Mouse (Mus musculus): ENCODE measurements at regions not wholly inside any gene's neighbourhood (a gene's known extent, or its start where the extent isn't known, plus 50 kb on each side); places are given as distances from the start of the nearest gene placed in this dataset.

DNA sequence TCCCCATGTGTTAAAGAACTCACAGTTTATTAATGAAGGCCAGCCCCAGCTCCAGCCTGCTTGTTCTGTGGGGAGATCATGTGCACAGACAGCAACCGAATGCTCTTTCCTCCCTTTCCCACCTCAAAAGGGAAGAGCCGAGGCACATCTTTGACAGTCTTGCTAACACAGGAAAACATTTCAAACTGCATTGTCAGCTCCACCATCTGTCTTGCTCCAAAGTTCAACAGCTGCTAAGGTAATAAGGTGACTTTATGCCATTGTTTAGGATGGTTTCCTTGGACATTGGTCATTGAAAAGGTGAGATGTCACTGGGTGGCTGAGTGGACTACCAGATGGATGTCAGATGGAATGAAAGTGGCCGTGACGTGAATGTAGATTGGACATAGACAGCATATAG lies 58.0 kb upstream of the Cep85l start:
- no peak for TF ChIP-seq CTCF (IDR thresholded peaks at IDR 0.05; ENCODE audit: insufficient read depth, low read length)
- TF ChIP-seq POLR2A (IDR thresholded peaks at IDR 0.05; ENCODE audit: borderline replicate concordance, extremely low read depth, low read depth, low read length) = no peak
- DNase-seq = no peak
- Histone ChIP-seq H3K4me1 (ENCODE audit: control insufficient read depth, insufficient read depth, low read length) (peaks cover 12% of the 10 kb centered on the region), H3K4me3 (replicated peaks; ENCODE audit: extremely low read depth, low read depth, low read length) (no peak overlapping the region)
- 64% methylated on average over 4 of the region's 4 CpGs for WGBS

DNA sequence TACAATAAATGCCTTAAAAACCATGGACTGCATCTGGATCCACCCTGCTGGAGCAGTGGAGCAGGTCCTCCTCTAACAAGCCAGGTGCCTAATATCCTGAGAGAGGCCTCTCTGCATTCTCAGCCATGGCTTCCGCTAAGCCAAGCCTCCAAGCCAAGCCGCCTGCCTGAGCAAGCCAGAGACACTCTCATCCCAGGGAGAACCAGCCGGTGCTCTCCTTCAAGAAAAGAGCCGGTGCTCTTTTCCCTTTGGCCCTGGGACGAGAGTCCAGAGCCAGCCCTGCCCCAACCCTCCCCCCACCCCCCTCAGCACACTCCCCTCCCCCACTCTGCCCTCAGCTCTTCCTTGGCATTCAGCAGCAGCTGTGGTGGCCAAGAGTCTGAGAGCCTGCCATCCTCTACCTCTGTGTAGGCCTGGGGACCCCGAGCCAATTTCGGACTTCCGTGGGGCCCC lies 56.3 kb upstream of the Cep85l start:
- no peak for TF ChIP-seq CTCF (IDR thresholded peaks at IDR 0.05; ENCODE audit: insufficient read depth, low read length)
- no peak for TF ChIP-seq POLR2A (IDR thresholded peaks at IDR 0.05; ENCODE audit: borderline replicate concordance, extremely low read depth, low read depth, low read length)
- Histone ChIP-seq H3K4me3 (replicated peaks; ENCODE audit: extremely low read depth, low read depth, low read length) (no peak overlapping the region), H3K4me1 (ENCODE audit: control insufficient read depth, insufficient read depth, low read length) (peaks cover 12% of the 10 kb centered on the region)
- DNase-seq = no peak
- WGBS = 74% methylated on average over 8 of the region's 8 CpGs

DNA sequence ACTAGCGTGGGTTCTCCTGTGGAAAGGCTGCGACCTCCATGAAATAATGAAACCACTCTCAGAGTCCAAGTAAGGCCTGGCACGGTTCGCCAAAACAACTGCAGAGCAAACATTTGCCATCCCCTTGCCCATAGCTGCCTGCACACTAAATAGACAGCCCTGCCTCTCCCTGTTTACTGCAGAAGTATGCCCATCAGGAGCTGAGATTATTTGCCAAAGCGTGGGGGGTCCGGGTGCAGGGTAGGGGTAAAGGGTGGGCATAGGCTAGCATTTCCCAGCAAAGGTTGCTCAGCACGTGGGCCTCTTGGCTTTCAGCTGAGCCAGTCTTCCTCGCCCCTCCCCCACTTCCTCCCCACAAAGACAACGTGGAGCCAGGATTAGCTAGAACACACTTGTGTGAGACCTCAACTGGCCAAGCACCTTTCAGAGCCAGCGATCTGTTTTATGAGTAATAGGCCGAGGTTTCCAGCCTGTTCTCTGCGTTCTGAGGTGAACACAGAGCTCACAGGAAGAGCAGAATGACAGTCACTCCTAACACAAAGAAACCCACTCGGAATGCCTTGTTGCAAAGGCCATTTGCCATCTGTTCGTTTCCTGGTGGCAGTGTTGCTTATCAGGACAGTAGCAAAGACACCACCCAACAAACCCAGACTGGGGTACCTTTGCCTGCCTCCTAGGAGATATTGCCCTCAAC lies 55.6 kb upstream of the Cep85l start:
- peak; percentile 64 for DNase-seq
- WGBS = 15% methylated on average over 14 of the region's 14 CpGs

DNA sequence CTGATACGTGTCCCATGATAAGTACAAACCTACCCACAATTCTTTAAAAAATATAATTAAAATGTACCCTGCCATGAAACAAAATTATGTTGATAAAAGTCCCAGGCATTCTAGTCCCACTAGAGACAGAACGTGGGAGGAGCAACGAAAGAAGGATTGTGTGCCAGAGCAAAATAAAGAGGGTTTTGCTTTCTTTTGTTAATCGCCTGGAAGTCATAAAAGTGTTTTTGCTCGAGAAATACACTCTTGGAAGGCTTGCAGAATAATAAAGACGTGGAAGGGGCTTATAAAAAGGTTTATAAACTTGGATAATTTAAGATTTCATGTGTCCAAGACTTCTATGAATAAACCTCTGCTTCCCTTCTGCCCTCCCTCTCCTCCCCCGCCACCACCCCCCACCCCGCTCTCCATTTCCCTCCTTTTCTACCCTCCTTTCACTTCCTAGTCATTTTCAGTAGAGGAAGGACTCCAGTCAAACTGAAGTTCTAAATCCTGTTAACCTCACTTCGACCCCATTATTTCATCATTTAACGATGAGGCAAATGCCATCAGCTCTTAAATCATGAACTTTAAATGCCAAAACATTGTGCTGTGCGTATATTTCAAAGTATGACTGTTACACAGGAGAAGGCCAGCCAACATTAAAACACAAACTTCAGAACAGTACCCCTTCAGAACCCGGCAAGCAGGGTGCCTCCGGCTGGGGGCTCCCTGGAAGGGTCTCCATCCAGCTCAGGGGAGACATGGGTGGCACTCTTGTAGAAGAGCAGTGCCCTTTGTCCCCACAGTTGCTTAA lies 54.8 kb upstream of the Cep85l start:
- TF ChIP-seq POLR2A (IDR thresholded peaks at IDR 0.05; ENCODE audit: borderline replicate concordance, extremely low read depth, low read depth, low read length) (no peak), CTCF (IDR thresholded peaks at IDR 0.05; ENCODE audit: insufficient read depth, low read length) (no peak)
- no peak for DNase-seq
- peaks cover 12% of the 10 kb centered on the region for H3K4me1 ChIP-seq (ENCODE audit: control insufficient read depth, insufficient read depth, low read length)
- H3K4me3 ChIP-seq (replicated peaks; ENCODE audit: extremely low read depth, low read depth, low read length) = peak overlapping the region; percentile 32
- whole genome bisulfite sequencing = 30% methylated on average over 13 of the region's 13 CpGs

More for the DNA sequence above, 55.6 kb upstream of the Cep85l start:
- Histone ChIP-seq H3K4me3 (replicated peaks; ENCODE audit: extremely low read depth, low read depth, low read length) (no peak overlapping the region), H3K4me1 (ENCODE audit: control insufficient read depth, insufficient read depth, low read length) (peaks cover 12% of the 10 kb centered on the region)
- TF ChIP-seq CTCF (IDR thresholded peaks at IDR 0.05; ENCODE audit: insufficient read depth, low read length) (no peak), POLR2A (IDR thresholded peaks at IDR 0.05; ENCODE audit: borderline replicate concordance, extremely low read depth, low read depth, low read length) (peak; percentile 34; the same call in 1 of the 2 replicates)

DNA sequence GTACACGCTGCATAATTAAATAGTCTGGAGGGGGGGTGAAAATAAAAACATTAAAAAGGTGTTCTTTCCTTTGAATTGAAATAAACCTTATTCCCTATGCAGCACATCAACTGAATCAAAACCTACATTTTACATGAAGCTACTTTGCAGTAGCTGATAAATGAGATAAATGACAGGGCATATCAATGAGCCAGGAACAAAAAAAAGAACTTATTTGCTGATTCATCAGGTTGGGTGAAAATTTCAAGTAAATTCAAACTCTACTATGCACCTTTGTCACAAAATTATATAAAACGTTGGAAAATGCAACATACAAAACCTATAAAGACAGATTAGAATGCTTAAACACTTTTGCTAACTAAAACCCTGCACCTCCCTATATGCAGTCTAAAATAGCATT lies 53.0 kb upstream of the Cep85l start:
- WGBS = 89% methylated on average over 2 of the region's 2 CpGs
- TF ChIP-seq POLR2A (IDR thresholded peaks at IDR 0.05; ENCODE audit: borderline replicate concordance, extremely low read depth, low read depth, low read length) (no peak), CTCF (IDR thresholded peaks at IDR 0.05; ENCODE audit: insufficient read depth, low read length) (no peak)
- peaks cover 11% of the 10 kb centered on the region for H3K4me1 ChIP-seq (ENCODE audit: control insufficient read depth, insufficient read depth, low read length)
- H3K4me3 ChIP-seq (replicated peaks; ENCODE audit: extremely low read depth, low read depth, low read length) = no peak overlapping the region
- no peak for DNase-seq

DNA sequence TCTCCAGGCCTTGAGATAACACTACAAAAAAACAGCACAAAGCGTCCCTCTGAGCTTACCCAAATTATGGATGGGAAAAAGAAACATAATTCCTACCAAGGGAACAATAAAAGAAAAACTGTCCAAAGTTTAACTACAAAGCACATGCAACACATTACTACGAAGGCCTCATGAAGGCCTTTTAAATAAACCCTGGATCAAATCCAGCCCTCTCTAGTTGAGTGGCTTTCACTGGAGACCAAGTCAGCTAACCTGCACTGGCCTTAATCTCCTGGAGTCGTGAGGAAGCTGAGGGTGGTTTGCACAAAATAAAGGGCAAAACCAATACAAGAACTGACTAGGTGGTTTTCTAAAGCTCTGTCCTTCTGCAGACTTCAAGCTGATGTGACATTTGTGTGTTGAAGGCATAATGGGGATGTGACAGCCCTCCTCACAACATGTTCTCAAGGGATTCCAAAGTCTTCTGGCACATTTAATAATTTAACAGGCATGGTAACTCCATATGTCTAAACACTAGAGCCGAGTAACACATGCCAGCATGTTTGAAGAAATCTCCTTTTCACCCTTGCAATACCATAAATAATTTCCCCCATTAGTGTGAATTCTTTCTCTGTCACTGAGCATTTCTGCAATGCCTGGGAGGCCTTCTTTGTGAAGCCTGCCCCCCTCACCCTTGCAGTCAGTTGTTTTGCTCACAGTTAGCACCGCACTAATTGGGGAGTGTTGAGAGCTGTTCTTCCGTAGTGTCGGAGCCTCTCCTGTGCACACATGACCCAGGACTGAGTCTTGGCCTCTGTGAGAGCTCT lies 50.0 kb upstream of the Cep85l start:
- WGBS = 59% methylated on average over 7 of the region's 7 CpGs
- no peak for DNase-seq
- Histone ChIP-seq H3K4me3 (replicated peaks; ENCODE audit: extremely low read depth, low read depth, low read length) (no peak overlapping the region), H3K4me1 (ENCODE audit: control insufficient read depth, insufficient read depth, low read length) (no peaks in the 10 kb centered on the region; the same call in 1 of the 2 replicates)
- TF ChIP-seq POLR2A (IDR thresholded peaks at IDR 0.05; ENCODE audit: borderline replicate concordance, extremely low read depth, low read depth, low read length) (no peak), CTCF (IDR thresholded peaks at IDR 0.05; ENCODE audit: insufficient read depth, low read length) (no peak)

All from lung, adult 2 months (tissue).